Mouse (Mus musculus) stomach, postnatal 0 days (tissue): ENCODE results near the gene Oxgr1. TPM values are rescaled to one million over a fixed set of nuclear protein-coding genes. Genes with fewer than 3 reads are reported as not detected.

Source experiments
- ATAC-seq: fragments of 200-750 bp; cut with Nextera tagmentation; 2 replicates; pipeline ENCODE4 v1.8.0; 2017; ENCODE audit not compliant: low FRiP score, low TSS enrichment
- DNase-seq: peaks from one replicate; pipeline ENCODE4 v3.0.0-alpha.2; 2016; ENCODE audit warnings: low spot score
- H3K27ac ChIP-seq: fragments of 300-500 bp; sonication (generic); replicated peaks from 2 replicates; pipeline ENCODE4 v1.5.1; 2014; ENCODE audit warnings: mild to moderate bottlenecking, control low read depth
- H3K27me3 ChIP-seq: fragments of 300-500 bp; sonication (generic); 2 replicates; pipeline ENCODE4 v1.6.1; 2014; ENCODE audit warnings: low read length; ENCODE audit not compliant: control insufficient read depth, insufficient read depth
- H3K36me3 ChIP-seq: fragments of 300-500 bp; sonication (generic); 2 replicates; pipeline ENCODE4 v1.6.1; 2014; ENCODE audit warnings: low read length, mixed read lengths; ENCODE audit not compliant: control insufficient read depth, insufficient read depth
- H3K4me1 ChIP-seq: fragments of 300-500 bp; sonication (generic); replicated peaks from 2 replicates; pipeline ENCODE4 v1.6.1; 2014; ENCODE audit warnings: antibody characterized with exemption; ENCODE audit not compliant: control insufficient read depth, insufficient read depth
- H3K4me2 ChIP-seq: fragments of 300-500 bp; sonication (generic); replicated peaks from 2 replicates; pipeline ENCODE4 v1.6.1; 2014; ENCODE audit warnings: low read depth, mild to moderate bottlenecking, control low read depth, moderate library complexity
- H3K4me3 ChIP-seq: fragments of 300-500 bp; sonication (generic); 2 replicates; pipeline ENCODE4 v1.5.1; 2014; ENCODE audit warnings: low read depth, low read length, control low read depth
- H3K9ac ChIP-seq: fragments of 300-500 bp; sonication (generic); 2 replicates; pipeline ENCODE4 v1.6.1; 2014; ENCODE audit warnings: mild to moderate bottlenecking, low read length, control low read depth, mixed read lengths
- H3K9me3 ChIP-seq: fragments of 300-500 bp; sonication (generic); 2 replicates; pipeline ENCODE4 v1.6.1; 2016; ENCODE audit warnings: low read length; ENCODE audit not compliant: control insufficient read depth
- CTCF ChIP-seq: IDR thresholded peaks from 2 replicates; pipeline ENCODE4 v1.5.1; 2016; ENCODE audit warnings: antibody characterized with exemption, low read depth, mild to moderate bottlenecking, moderate library complexity
- EP300 ChIP-seq: optimal IDR thresholded peaks from 2 replicates; pipeline ENCODE3; 2016; ENCODE audit warnings: antibody characterized with exemption
- WGBS: fragments of 180-500 bp; shearing (Covaris S2); extraction: QIAGEN DNeasy Blood & Tissue Kit; methylation state at CpG from one replicate; pipeline ENCODE4 v1.1.7; 2014; 5-methylcytosine and 5-hydroxymethylcytosine counted together
- polyA plus RNA-seq: library from polyadenylated mRNA; unstranded; fragments of >200 nt; fragmentation: Nextera tagmentation; extraction: Ambion mirVana; gene quantifications from 2 replicates; pipeline ENCODE4 v1.2.1, GENCODE M21; 2015

Oxgr1 gene
- polyA plus RNA-seq, 1 experiment from 2014 or later: 0.05 TPM

GRCm38 (mm10) chr14:120009969-120010872 is 32.0 kb downstream of the Oxgr1 start:
- ATAC-seq (no peak), DNase-seq (no peak)
- Histone ChIP-seq H3K9me3 (no peaks in the 10 kb centered on the region), H3K9ac (no peak overlapping the region), H3K27me3 (no peaks in the 10 kb centered on the region), H3K27ac (no peak overlapping the region), H3K4me2 (no peak overlapping the region), H3K4me1 (no peaks in the 10 kb centered on the region), H3K36me3 (no peaks in the 10 kb centered on the region), H3K4me3 (no peak overlapping the region)
- no peak for TF ChIP-seq EP300
- TF ChIP-seq CTCF: no peak
- 58% methylated on average over 11 of the region's 11 CpGs for WGBS

GRCm38 (mm10) chr14:120005153-120005552 is 37.1 kb downstream of the Oxgr1 start:
- Histone ChIP-seq H3K27me3 (no peaks in the 10 kb centered on the region), H3K9ac (no peak overlapping the region), H3K4me2 (no peak overlapping the region), H3K4me1 (no peaks in the 10 kb centered on the region), H3K36me3 (no peaks in the 10 kb centered on the region), H3K9me3 (no peaks in the 10 kb centered on the region), H3K4me3 (no peak overlapping the region), H3K27ac (no peak overlapping the region)
- WGBS: 14% methylated on average over 1 of the region's 1 CpGs
- TF ChIP-seq EP300 (no peak), CTCF (peak; percentile 71)
- DNase-seq: no peak
- ATAC-seq: no peak

DNA sequence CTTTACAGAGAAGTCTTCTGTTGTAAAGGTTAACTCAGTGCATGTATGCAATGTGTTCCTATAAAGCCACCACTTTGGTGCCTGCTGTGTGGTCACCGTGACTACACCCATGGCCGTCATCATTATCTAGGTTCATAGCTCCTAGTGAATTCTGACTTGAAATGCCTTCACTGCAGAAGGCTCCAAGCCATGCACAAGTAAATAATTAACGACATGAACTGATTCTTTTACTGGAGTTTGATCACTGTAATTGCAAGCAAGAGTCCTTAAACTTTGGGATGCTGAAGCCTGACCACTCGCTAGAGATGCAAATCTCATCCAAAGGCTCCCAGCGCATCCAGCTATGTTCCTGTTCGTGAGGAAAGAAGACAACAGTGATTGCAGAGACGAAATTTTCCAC is 38.6 kb downstream of the Oxgr1 start:
- H3K27ac ChIP-seq: no peak overlapping the region
- H3K4me2 ChIP-seq: no peak overlapping the region
- H3K36me3 ChIP-seq: no peaks in the 10 kb centered on the region
- no peak for TF ChIP-seq EP300
- no peak for TF ChIP-seq CTCF
- H3K9me3 ChIP-seq: no peaks in the 10 kb centered on the region
- H3K4me1 ChIP-seq: no peaks in the 10 kb centered on the region
- H3K4me3 ChIP-seq: no peak overlapping the region
- no peaks in the 10 kb centered on the region for H3K27me3 ChIP-seq
- ATAC-seq: no peak
- no peak for DNase-seq
- no peak overlapping the region for H3K9ac ChIP-seq
- 88% methylated on average over 7 of the region's 7 CpGs for WGBS

- H3K4me1 ChIP-seq: no peaks in the 10 kb centered on the region
- H3K9ac ChIP-seq: no peak overlapping the region
- H3K36me3 ChIP-seq: no peaks in the 10 kb centered on the region
- H3K9me3 ChIP-seq: no peaks in the 10 kb centered on the region
- DNase-seq: no peak
- H3K4me2 ChIP-seq: no peak overlapping the region
- TF ChIP-seq EP300: no peak
- H3K4me3 ChIP-seq: no peak overlapping the region
- no peaks in the 10 kb centered on the region for H3K27me3 ChIP-seq
- H3K27ac ChIP-seq: no peak overlapping the region
- no peak for ATAC-seq
- 65% methylated on average over 4 of the region's 4 CpGs for WGBS
Measured at GRCm38 (mm10) chr14:120002673-120003072, 39.6 kb downstream of the Oxgr1 start.

GRCm38 (mm10) chr14:119989651-119990050 is 52.6 kb downstream of the Oxgr1 start:
- TF ChIP-seq EP300 (no peak), CTCF (no peak)
- Histone ChIP-seq H3K4me1 (no peaks in the 10 kb centered on the region), H3K27me3 (no peaks in the 10 kb centered on the region), H3K9ac (no peak overlapping the region), H3K4me2 (no peak overlapping the region), H3K4me3 (no peak overlapping the region), H3K9me3 (no peaks in the 10 kb centered on the region), H3K27ac (no peak overlapping the region), H3K36me3 (no peaks in the 10 kb centered on the region)
- peak; percentile 30 for DNase-seq
- ATAC-seq: peak; percentile 64; the same call in 1 of the 2 replicates
- WGBS: 27% methylated on average over 10 of the region's 10 CpGs

DNA sequence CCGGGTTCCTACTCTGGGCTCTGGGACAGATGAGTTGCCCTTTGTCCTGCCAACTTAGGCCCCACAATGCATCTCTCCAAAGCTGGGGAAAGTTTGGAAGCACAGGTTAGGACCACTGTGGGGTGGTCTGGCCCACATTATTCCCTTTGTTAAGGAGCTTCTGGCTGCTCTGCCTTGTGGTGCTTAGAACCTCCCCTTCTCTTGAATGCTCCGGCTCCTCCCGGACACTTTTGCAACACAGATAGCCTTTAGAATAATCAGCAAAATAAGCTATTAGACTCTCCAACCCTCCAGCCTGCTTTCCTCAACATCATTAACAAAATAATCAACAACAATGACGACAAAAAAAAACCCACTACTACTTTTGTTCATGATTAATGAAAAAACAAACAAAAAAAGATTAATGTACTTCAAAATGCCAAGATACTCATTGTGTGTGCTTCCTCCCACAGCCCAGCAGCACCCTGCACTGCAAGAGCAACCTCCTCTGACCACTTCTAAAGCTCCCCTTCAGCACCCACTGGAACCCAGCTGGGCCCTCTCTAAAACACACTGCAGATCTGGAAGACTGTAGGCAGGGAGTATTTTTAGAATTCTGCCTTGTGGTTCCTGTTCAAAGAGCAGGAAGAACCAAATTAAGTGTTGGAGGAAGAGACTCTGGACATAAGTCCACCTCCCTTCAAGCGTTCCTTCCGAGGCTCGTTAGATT is 53.1 kb downstream of the Oxgr1 start:
- TF ChIP-seq CTCF: no peak
- TF ChIP-seq EP300: no peak
- Histone ChIP-seq H3K27me3 (no peaks in the 10 kb centered on the region), H3K9ac (no peak overlapping the region), H3K4me3 (no peak overlapping the region), H3K4me2 (no peak overlapping the region), H3K4me1 (no peaks in the 10 kb centered on the region), H3K9me3 (no peaks in the 10 kb centered on the region), H3K36me3 (no peaks in the 10 kb centered on the region), H3K27ac (no peak overlapping the region)
- ATAC-seq: peak; percentile 29; the same call in 1 of the 2 replicates
- WGBS: 30% methylated on average over 7 of the region's 7 CpGs
- DNase-seq: peak; percentile 23
